Mouse (Mus musculus) cerebellum, adult 2 months (tissue): ENCODE data around the gene Gng7. TPM values are rescaled to one million over a fixed set of nuclear protein-coding genes. Genes with fewer than 3 reads are reported as not detected.

Source experiments
- DNase-seq, 2 experiments: peaks; one replicate each; pipeline ENCODE4 v3.0.0; 2021
- H3K27ac ChIP-seq: fragments of 200-500 bp; 2 replicates; pipeline ENCODE4 v1.5.1; 2012; ENCODE audit warnings: low read length, control low read depth, inconsistent platforms; ENCODE audit not compliant: insufficient read depth
- H3K27me3 ChIP-seq: fragments of 200-500 bp; 2 replicates; pipeline ENCODE4 v1.6.1; 2012; ENCODE audit warnings: inconsistent platforms, mild to moderate bottlenecking, low read length, moderate library complexity; ENCODE audit not compliant: control insufficient read depth, insufficient read depth
- H3K4me1 ChIP-seq: fragments of 200-500 bp; 2 replicates; pipeline ENCODE4 v1.6.1; 2011; ENCODE audit warnings: low read length; ENCODE audit not compliant: control insufficient read depth, insufficient read depth
- H3K4me3 ChIP-seq: fragments of 200-500 bp; replicated peaks from 2 replicates; pipeline ENCODE3; 2011; ENCODE audit warnings: mild to moderate bottlenecking, low read depth, low read length, control low read depth; ENCODE audit not compliant: insufficient read depth
- CTCF ChIP-seq: fragments of 200-500 bp; IDR thresholded peaks from 2 replicates; pipeline ENCODE4 v1.5.1; 2011; ENCODE audit warnings: low read depth, mild to moderate bottlenecking, control low read depth, low read length, moderate library complexity, borderline replicate concordance; ENCODE audit not compliant: insufficient read depth
- POLR2A ChIP-seq: fragments of 200-500 bp; IDR thresholded peaks from 2 replicates; pipeline ENCODE4 v1.6.1; 2011; ENCODE audit warnings: low read length, control low read depth, borderline replicate concordance; ENCODE audit not compliant: insufficient read depth
- WGBS: fragments of 180-500 bp; shearing (Covaris S2); methylation state at CpG from one replicate; pipeline ENCODE4 v1.1.7; 2018; 5-methylcytosine and 5-hydroxymethylcytosine counted together
- polyA plus RNA-seq: library from polyadenylated mRNA; depleted of rRNA; stranded (reverse); fragments of >200 nt; gene quantifications from 2 replicates; pipeline ENCODE4 v1.2.3, GENCODE M21; 2012

The Gng7 gene
- polyA plus RNA-seq, 1 experiment = 23.0 TPM

GRCm38 (mm10) chr10:80904004-80904693, 110.6 kb downstream of the Gng7 start:
- TF ChIP-seq CTCF (no peak), POLR2A (no peak)
- 72% methylated on average over 28 of the region's 28 CpGs for WGBS
- H3K27me3 ChIP-seq = no peaks in the 10 kb centered on the region
- DNase-seq = no peak
- H3K4me3 ChIP-seq = no peak overlapping the region
- H3K4me1 ChIP-seq = peaks cover 6% of the 10 kb centered on the region; the same call in 1 of the 2 replicates
- no peak overlapping the region for H3K27ac ChIP-seq

- no peak for TF ChIP-seq CTCF
- no peak for TF ChIP-seq POLR2A
- DNase-seq = no peak
- peaks cover 13% of the 10 kb centered on the region for H3K4me1 ChIP-seq
- no peak overlapping the region for H3K4me3 ChIP-seq
- H3K27ac ChIP-seq = no peak overlapping the region
- 93% methylated on average over 10 of the region's 10 CpGs for WGBS
- H3K27me3 ChIP-seq = no peaks in the 10 kb centered on the region
Observed at GRCm38 (mm10) chr10:80903282-80903681, 111.5 kb downstream of the Gng7 start.

- no peak for DNase-seq
- Histone ChIP-seq H3K4me1 (peaks cover 16% of the 10 kb centered on the region), H3K4me3 (no peak overlapping the region), H3K27me3 (no peaks in the 10 kb centered on the region), H3K27ac (no peak overlapping the region)
- 91% methylated on average over 9 of the region's 9 CpGs for WGBS
- TF ChIP-seq CTCF (no peak), POLR2A (no peak)
Observed at GRCm38 (mm10) chr10:80902273-80902940, 112.3 kb downstream of the Gng7 start.

- no peaks in the 10 kb centered on the region for H3K27me3 ChIP-seq
- H3K27ac ChIP-seq = 0 out of 2 replicates have a peak overlapping the region, but pooled peaks have one; percentile 10
- DNase-seq = peak; percentile 39 to 42
- H3K4me1 ChIP-seq = peaks cover 16% of the 10 kb centered on the region
- whole genome bisulfite sequencing = 87% methylated on average over 19 of the region's 19 CpGs
- no peak for TF ChIP-seq CTCF
- no peak for TF ChIP-seq POLR2A
- no peak overlapping the region for H3K4me3 ChIP-seq
Observed at GRCm38 (mm10) chr10:80901409-80902272, 113.1 kb downstream of the Gng7 start.

GRCm38 (mm10) chr10:80900318-80901247, 114.2 kb downstream of the Gng7 start, which contains the start of gene Timm13:
TSS of gene Timm13 (minus strand) at chr10:80900969.
- Histone ChIP-seq H3K27ac (peak within 1 kb of the TSS; percentile 41), H3K4me3 (peak within 1 kb of the TSS; percentile 62), H3K27me3 (no peaks in the 10 kb centered on the region), H3K4me1 (peaks cover 16% of the 10 kb centered on the region)
- TF ChIP-seq POLR2A (peak; percentile 74), CTCF (no peak)
- WGBS = under 1% methylated on average over 72 of the region's 72 CpGs
- DNase-seq = peak; percentile 98 to 100

GRCm38 (mm10) chr10:80899591-80900317, 115.0 kb downstream of the Gng7 start:
- no peaks in the 10 kb centered on the region for H3K27me3 ChIP-seq
- peak; percentile 42 to 43 for DNase-seq
- 0 out of 2 replicates have a peak overlapping the region, but pooled peaks have one; percentile 12 for H3K27ac ChIP-seq
- 13% methylated on average over 25 of the region's 25 CpGs for WGBS
- H3K4me1 ChIP-seq = peaks cover 16% of the 10 kb centered on the region
- peak overlapping the region; percentile 62 for H3K4me3 ChIP-seq
- no peak for TF ChIP-seq CTCF
- no peak for TF ChIP-seq POLR2A
